ENCODE assay signal across 26 mouse cellular contexts in the genomic region with DNA sequence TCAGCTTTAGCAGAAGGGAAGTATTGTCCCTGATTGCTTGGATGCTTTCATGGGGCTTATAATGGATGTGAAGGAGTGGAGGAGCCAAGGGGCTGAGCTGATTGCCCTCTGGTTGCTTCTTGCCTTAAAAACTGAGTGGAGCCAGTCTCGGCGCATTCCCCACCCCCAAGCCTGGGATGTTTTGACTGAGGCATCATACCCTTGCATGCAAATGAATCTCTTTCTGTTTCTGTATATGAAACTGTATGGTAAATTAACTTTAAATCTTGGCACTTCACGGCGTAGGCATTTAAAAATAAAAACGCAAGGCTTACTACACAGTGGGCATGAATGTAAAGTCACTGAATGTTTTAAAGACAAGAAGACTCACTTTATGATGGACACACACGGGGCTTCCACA.
"Had no signal": no experiment of that assay in that cellular context is flagged by ENCODE, and none has a peak within 500 bp of the region (broad histone marks: within the 10 kb centered on the region; RNA-seq: fewer than 3 reads in every experiment).

No protein-coding gene starts in this region.

- H3K4me2 ChIP-seq: heart, embryonic 11.5 days; heart, embryonic 13.5 days; heart, embryonic 15.5 days; hindbrain, embryonic 13.5 days; hindbrain, embryonic 15.5 days; kidney, embryonic 15.5 days; limb, embryonic 13.5 days; limb, embryonic 15.5 days; liver, embryonic 12.5 days had no signal

- H3K9me3 ChIP-seq: heart, embryonic 13.5 days; heart, embryonic 15.5 days; hindbrain, embryonic 13.5 days; hindbrain, embryonic 15.5 days; kidney, embryonic 15.5 days; limb, embryonic 13.5 days; limb, embryonic 15.5 days; liver, embryonic 12.5 days had no signal

- DNase-seq: gastrocnemius, postnatal 14 days; gastrocnemius, postnatal 36 days; heart, adult 11 months; heart, adult 2 months; heart, postnatal 14 days; heart, postnatal 36 days; kidney, adult 11 months; kidney, adult 2 months; kidney, adult 9 months; kidney, postnatal 14 days; kidney, postnatal 36 days; layer of hippocampus, adult 9-11 months; layer of hippocampus, postnatal 36 days; left cerebral cortex, postnatal 4 days had no signal

- H3K4me3 ChIP-seq: heart, adult 2 months; heart, embryonic 13.5 days; heart, embryonic 15.5 days; hindbrain, embryonic 13.5 days; hindbrain, embryonic 15.5 days; kidney, embryonic 15.5 days; limb, embryonic 13.5 days; limb, embryonic 15.5 days; liver, embryonic 12.5 days had no signal

- H3K9ac ChIP-seq: heart, embryonic 13.5 days; heart, embryonic 15.5 days; hindbrain, embryonic 13.5 days; hindbrain, embryonic 15.5 days; kidney, embryonic 15.5 days; limb, embryonic 13.5 days; limb, embryonic 15.5 days; liver, embryonic 12.5 days had no signal

- H3K36me3 ChIP-seq: hindbrain, embryonic 15.5 days; limb, embryonic 15.5 days had no signal

- H3K27ac ChIP-seq: heart, adult 2 months; heart, embryonic 13.5 days; heart, embryonic 15.5 days; hindbrain, embryonic 13.5 days; hindbrain, embryonic 15.5 days; hindbrain, postnatal 0 days; kidney, embryonic 15.5 days; kidney, postnatal 0 days; limb, embryonic 13.5 days; limb, embryonic 15.5 days; liver, embryonic 12.5 days had no signal

- H3K27me3 ChIP-seq: heart, embryonic 13.5 days; heart, embryonic 15.5 days; hindbrain, embryonic 13.5 days; hindbrain, embryonic 15.5 days; kidney, embryonic 15.5 days; limb, embryonic 13.5 days; limb, embryonic 15.5 days; liver, embryonic 12.5 days had no signal

- H3K4me1 ChIP-seq: hindbrain, embryonic 13.5 days; kidney, embryonic 15.5 days; liver, embryonic 12.5 days had no signal

- ATAC-seq: hindbrain, postnatal 0 days; intestine, embryonic 16.5 days; liver, embryonic 12.5 days had no signal
